Mouse (Mus musculus) heart, adult 2 months (tissue): Measurements from ENCODE around the gene Lrrc75b. TPM values are rescaled to one million over a fixed set of nuclear protein-coding genes. Genes with fewer than 3 reads are reported as not detected.
A peak's percentile ranks its signal among the peaks of the same experiment; 100 is the strongest.
"Not testable (repeated sequence)": the region's sequence is repeated elsewhere in the genome, so short reads cannot be mapped to it uniquely, and the experiment has no call there.

ENCODE experiments used
- DNase-seq, 2 experiments: peaks; one replicate each; pipeline ENCODE4 v3.0.0; 2021
- H3K27ac ChIP-seq: fragments of 200-600 bp; 2 replicates; pipeline ENCODE4 v1.8.1; 2022
- H3K27me3 ChIP-seq: fragments of 200-500 bp; 2 replicates; pipeline ENCODE4 v1.6.1; 2012; ENCODE audit warnings: mild to moderate bottlenecking, low read length, inconsistent platforms, mixed read lengths; ENCODE audit not compliant: control insufficient read depth, insufficient read depth
- H3K36me3 ChIP-seq: fragments of 200-500 bp; 2 replicates; pipeline ENCODE4 v1.6.1; 2012; ENCODE audit warnings: low read length, inconsistent platforms; ENCODE audit not compliant: control insufficient read depth, insufficient read depth
- H3K4me1 ChIP-seq: fragments of 200-500 bp; 2 replicates; pipeline ENCODE4 v1.6.1; 2011; ENCODE audit warnings: low read length; ENCODE audit not compliant: control insufficient read depth, insufficient read depth
- H3K4me3 ChIP-seq: fragments of 200-600 bp; 2 replicates; pipeline ENCODE4 v1.8.1; 2022
- H3K79me2 ChIP-seq: fragments of 200-500 bp; replicated peaks from 2 replicates; pipeline ENCODE4 v1.6.1; 2012; ENCODE audit warnings: mild to moderate bottlenecking, inconsistent platforms, low read length, moderate library complexity, mixed read lengths; ENCODE audit not compliant: control insufficient read depth, insufficient read depth
- H3K9ac ChIP-seq: fragments of 200-500 bp; 2 replicates; pipeline ENCODE4 v1.6.1; 2012; ENCODE audit warnings: low read depth, mild to moderate bottlenecking, control low read depth, inconsistent platforms, low read length, mixed read lengths
- CTCF ChIP-seq: fragments of 200-600 bp; IDR thresholded peaks from 2 replicates; pipeline ENCODE4 v1.8.1; 2022; ENCODE audit warnings: antibody characterized with exemption, mild to moderate bottlenecking, moderate library complexity
- EP300 ChIP-seq: fragments of 200-500 bp; IDR thresholded peaks from 2 replicates; pipeline ENCODE4 v1.6.1; 2011; ENCODE audit warnings: low read depth, low read length, control low read depth; ENCODE audit not compliant: insufficient read depth
- POLR2A ChIP-seq: fragments of 200-500 bp; IDR thresholded peaks from 2 replicates; pipeline ENCODE4 v1.6.1; 2011; ENCODE audit warnings: mild to moderate bottlenecking, low read depth, low read length, control low read depth; ENCODE audit not compliant: insufficient read depth
- WGBS: fragments of 180-500 bp; shearing (Covaris S2); methylation state at CpG from one replicate; pipeline ENCODE4 v1.1.7; 2018; 5-methylcytosine and 5-hydroxymethylcytosine counted together
- intact Hi-C: fragments of 180-260 bp; cut with DNase I; formaldehyde crosslinking; loops from one replicate; pipeline ENCODE4 v1.15.1; 2025
- polyA plus RNA-seq: library from polyadenylated mRNA; depleted of rRNA; stranded (reverse); fragments of >200 nt; gene quantifications from 2 replicates; pipeline ENCODE4 v1.2.3, GENCODE M21; 2012
- total RNA-seq, 2 experiments: library from RNA; stranded (reverse); gene quantifications; 2 replicates each; pipeline ENCODE4 v1.2.3; 2021

The Lrrc75b gene
- total and polyA plus RNA-seq, 3 experiments: 0.66 to 1.00 (median 0.84) TPM

- Histone ChIP-seq H3K9ac (no peak overlapping the region), H3K79me2 (no peaks in the 10 kb centered on the region), H3K27ac (peak overlapping the region; percentile 36), H3K4me1 (peaks cover 3% of the 10 kb centered on the region), H3K4me3 (no peak overlapping the region), H3K36me3 (peaks cover 5% of the 10 kb centered on the region), H3K27me3 (no peaks in the 10 kb centered on the region)
- intact Hi-C loops: no loop called here
- DNase-seq: peak in 1 of 2 experiments; percentile 47
- TF ChIP-seq EP300 (no peak), POLR2A (0 out of 2 replicates have a peak, but pooled peaks have one; percentile 11)
- 33% methylated on average over 2 of the region's 2 CpGs for WGBS
Observed at GRCm38 (mm10) chr10:75535423-75535822, 24.7 kb downstream of the Lrrc75b start.

GRCm38 (mm10) chr10:75534934-75535333 lies 25.2 kb downstream of the Lrrc75b start:
- Histone ChIP-seq H3K4me1 (peaks cover 3% of the 10 kb centered on the region), H3K27ac (peak overlapping the region; percentile 36), H3K27me3 (no peaks in the 10 kb centered on the region), H3K9ac (no peak overlapping the region), H3K4me3 (no peak overlapping the region), H3K36me3 (peaks cover 5% of the 10 kb centered on the region), H3K79me2 (no peaks in the 10 kb centered on the region)
- WGBS: 32% methylated on average over 8 of the region's 8 CpGs
- TF ChIP-seq CTCF: no peak
- TF ChIP-seq EP300: peak; percentile 55; the same call in 1 of the 2 replicates
- intact Hi-C loops: no loop called here
- DNase-seq: peak; percentile 47 to 71

- Histone ChIP-seq H3K4me1 (peaks cover 3% of the 10 kb centered on the region), H3K27ac (no peak overlapping the region; the same call in 1 of the 2 replicates), H3K9ac (no peak overlapping the region), H3K27me3 (no peaks in the 10 kb centered on the region), H3K36me3 (peaks cover 5% of the 10 kb centered on the region), H3K79me2 (no peaks in the 10 kb centered on the region), H3K4me3 (no peak overlapping the region)
- DNase-seq: no peak
- TF ChIP-seq CTCF: no peak
- no peak for TF ChIP-seq POLR2A
- TF ChIP-seq EP300: no peak
- intact Hi-C loops: no loop called here
- 80% methylated on average over 8 of the region's 8 CpGs for WGBS
Observed at GRCm38 (mm10) chr10:75534216-75534615, 25.9 kb downstream of the Lrrc75b start.

DNA sequence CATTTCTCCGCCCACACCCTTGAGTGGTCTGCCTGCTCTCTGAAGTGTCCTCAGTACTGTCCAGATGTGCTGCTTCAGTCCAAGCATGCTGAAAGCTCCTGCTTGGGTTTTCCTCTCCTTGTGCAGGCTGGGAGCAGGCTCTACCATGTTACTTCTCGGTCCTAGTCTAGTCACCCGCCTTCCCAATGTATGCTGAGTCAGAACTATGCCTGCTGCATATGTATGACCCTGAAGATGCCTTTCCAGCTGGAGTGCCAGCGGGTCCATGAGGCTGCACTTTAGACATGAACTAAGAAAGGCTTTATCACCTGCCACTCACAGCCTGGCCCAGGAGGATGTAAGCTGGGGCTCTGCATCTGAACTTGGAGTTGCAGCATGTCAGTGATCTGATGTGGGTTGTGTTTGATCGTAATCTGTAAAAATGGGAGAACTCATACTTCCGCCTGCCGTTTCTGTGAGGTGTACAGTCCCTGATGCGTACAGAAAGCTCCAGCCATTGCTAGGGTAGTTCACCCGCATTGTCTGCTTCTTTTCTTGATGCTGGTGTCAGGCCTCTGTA lies 28.5 kb downstream of the Lrrc75b start:
- intact Hi-C loops: no loop called here
- H3K4me1 ChIP-seq: peaks cover 3% of the 10 kb centered on the region
- H3K27me3 ChIP-seq: no peaks in the 10 kb centered on the region
- DNase-seq: no peak
- H3K4me3 ChIP-seq: no peak overlapping the region
- TF ChIP-seq POLR2A: no peak
- no peak for TF ChIP-seq CTCF
- TF ChIP-seq EP300: no peak
- H3K27ac ChIP-seq: no peak overlapping the region
- 92% methylated on average over 9 of the region's 9 CpGs for WGBS
- H3K9ac ChIP-seq: no peak overlapping the region
- H3K36me3 ChIP-seq: peaks cover 5% of the 10 kb centered on the region
- H3K79me2 ChIP-seq: no peaks in the 10 kb centered on the region; the same call in 1 of the 2 replicates

GRCm38 (mm10) chr10:75530322-75530721 lies 29.8 kb downstream of the Lrrc75b start:
- intact Hi-C loops: no loop called here
- no peak overlapping the region for H3K27ac ChIP-seq
- H3K79me2 ChIP-seq: peaks cover 2% of the 10 kb centered on the region; the same call in 1 of the 2 replicates
- H3K27me3 ChIP-seq: no peaks in the 10 kb centered on the region
- no peak overlapping the region for H3K9ac ChIP-seq
- peaks cover 3% of the 10 kb centered on the region; the same call in 1 of the 2 replicates for H3K36me3 ChIP-seq
- DNase-seq: no peak
- WGBS: 86% methylated on average over 2 of the region's 2 CpGs
- no peak for TF ChIP-seq CTCF
- no peak for TF ChIP-seq EP300
- TF ChIP-seq POLR2A: no peak
- H3K4me1 ChIP-seq: peaks cover 2% of the 10 kb centered on the region; the same call in 1 of the 2 replicates
- H3K4me3 ChIP-seq: no peak overlapping the region

GRCm38 (mm10) chr10:75525450-75525849 lies 34.7 kb downstream of the Lrrc75b start:
- peaks cover 15% of the 10 kb centered on the region for H3K36me3 ChIP-seq
- H3K4me3 ChIP-seq: not testable (repeated sequence)
- 97% methylated on average over 9 of the region's 9 CpGs for WGBS

More at GRCm38 (mm10) chr10:75525450-75525849, 34.7 kb downstream of the Lrrc75b start:
- H3K4me1 ChIP-seq, H3K79me2 ChIP-seq, intact Hi-C loops, H3K9ac ChIP-seq, DNase-seq, H3K27ac ChIP-seq, H3K27me3 ChIP-seq: not testable (repeated sequence)
